Mouse (Mus musculus) gastrocnemius, adult 8-10 months (tissue): ENCODE results near the gene Diexf. TPM values are rescaled to one million over a fixed set of nuclear protein-coding genes. Genes with fewer than 3 reads are reported as not detected.

Experiments
- DNase-seq, 2 experiments: peaks; one replicate each; pipeline ENCODE4 v3.0.0; 2022; ENCODE audit warnings: low spot score in 2 of 2
- total RNA-seq, 4 experiments: library from RNA; stranded (reverse); gene quantifications; 2 replicates each; pipeline ENCODE4 v1.2.4; 2022

Gene Diexf
- 10 to 100 TPM in 1 of 4 experiments, 1 to 10 TPM in 3; 6.6 to 10.2 (median 8.1) TPM for total RNA-seq

DNA sequence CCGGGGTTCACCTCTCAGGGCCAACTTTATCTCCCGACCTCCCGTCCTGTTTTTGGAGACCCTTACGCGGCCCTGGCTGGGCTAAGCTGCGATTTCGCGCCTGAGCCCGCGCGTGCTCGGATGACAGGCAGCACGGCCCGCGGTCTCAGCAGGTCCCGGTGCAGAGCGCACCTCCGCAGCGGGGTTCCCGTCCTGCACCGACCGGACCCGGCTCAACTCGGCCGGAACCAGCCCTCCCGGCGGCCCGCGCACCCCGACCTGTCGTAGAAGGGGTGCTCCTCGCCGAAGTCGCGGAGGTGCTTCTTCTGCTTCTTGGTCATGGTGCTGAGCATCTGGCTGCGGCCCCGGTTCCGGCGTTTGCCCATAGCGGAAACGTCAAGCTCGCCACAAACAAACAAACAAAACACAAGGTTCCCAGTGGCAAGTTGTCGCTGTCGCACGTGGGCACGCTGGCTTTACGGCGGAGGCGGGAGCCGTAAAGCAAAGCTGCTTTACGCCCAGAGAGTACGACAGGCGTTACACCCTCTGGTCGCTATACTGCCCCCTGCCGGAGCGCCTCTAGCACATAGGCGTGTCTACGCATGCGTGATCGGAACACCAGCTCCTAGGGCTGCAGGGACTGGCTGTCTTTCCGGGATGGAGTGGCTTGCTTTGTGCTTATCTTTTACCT lies at the start of gene Diexf:
Diexf (minus strand) TSS at position 487 of the 670 bp plus-strand sequence.
- DNase-seq, result peak; percentile 92 to 93

DNA sequence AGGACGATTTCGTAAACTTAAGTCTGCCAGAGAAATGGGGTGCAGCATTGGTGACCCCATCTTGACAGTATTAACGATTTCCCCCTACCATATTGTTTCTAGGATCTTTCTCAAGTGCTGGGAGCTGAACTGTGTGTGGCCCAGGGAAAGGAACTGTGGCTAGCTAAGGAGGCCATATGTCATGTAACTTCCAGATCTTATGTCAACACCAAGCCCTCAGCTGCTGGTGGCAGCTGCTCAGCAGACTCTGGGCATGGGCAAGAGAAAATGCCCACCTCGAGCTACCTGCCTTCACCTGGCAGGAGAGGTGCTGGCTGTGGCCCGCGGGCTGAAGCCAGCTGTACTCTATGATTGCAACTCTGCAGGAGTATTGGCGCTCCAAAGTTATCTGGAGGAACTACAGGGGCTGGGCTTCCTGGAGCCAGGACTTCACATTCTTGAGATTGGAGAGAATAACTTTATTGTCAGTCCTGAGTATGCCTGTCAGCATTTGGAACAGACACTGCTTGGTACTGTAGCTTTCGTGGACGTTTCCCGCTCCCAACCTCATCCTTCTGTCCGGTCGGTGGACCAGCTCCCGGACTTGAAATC lies 44.2 kb upstream of the Diexf start:
- no peak for DNase-seq

DNA sequence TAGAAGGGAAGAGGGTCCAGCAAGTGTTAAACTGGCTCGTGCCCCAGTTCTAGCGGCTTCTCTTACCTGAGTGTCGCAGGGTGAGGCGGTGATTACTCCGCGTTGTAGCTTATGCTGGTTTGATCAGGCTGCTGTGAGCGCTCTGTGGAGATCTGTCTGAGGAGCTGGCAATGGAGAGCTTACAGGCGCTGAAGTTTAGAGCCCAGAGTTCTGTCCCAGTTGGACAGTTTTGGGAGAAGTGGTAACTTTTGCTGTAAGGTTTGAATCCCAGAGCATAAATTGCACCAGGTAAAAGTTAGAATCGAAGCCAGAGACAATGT lies 43.7 kb upstream of the Diexf start:
- no peak for DNase-seq

DNA sequence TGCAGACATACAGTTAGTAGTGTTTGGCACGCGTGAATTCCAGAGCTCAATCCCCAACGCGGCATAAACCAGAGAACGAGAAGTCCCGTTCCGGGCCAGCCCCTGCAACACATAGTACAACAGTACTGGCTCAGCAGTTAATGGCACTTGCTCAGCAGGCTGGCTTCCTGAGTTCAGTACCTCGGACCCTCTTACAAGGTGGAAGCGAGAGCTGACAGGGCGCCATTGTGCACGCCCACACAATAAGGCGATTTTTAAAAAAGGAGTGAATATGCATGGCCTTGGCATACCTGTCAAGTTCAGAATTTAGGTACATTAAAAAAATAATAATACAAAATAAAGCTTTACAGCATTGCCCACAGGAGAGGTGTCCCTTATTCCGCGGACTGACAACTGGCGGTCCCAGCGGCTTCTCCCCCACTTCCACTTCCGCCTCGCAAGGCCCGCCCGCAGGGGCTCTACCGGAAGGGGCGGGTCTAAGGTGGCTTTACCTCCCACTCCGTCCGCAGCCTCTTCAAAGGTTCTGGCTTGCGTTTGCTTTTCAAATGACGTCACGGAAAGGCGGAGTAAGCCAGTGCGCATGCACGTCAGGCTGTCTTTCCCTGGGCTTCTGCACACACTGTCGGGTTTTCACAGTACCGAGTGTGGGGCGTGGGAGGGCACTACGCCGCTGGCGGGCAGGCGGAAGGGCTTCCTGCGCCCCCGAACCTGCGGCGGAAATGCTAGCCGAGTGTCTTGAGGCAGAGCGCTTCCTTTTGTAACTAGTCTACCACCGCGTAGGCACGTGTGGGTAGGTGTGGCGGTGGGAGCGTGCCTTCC lies 43.1 kb upstream of the Diexf start:
- DNase-seq, result peak; percentile 89 to 93

DNA sequence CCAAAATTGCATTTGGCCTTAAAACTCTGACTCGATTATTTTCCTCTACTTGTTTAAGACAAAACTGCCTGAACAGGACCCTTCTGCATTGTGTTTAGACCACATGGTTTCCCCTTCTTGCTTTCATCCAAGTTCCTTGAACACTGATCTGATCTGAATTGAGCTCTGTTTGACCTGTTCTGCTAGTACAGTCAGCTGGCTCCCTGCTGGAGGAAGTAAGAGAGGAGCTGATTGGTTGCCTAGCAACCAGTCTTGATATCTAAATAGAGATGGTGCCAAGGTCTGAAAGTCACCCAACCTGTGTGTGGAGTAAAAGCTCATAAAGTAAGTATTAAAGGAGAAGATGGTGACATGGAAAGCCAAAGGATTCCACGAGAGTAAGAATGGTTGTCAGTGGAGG lies 39.8 kb upstream of the Diexf start:
- DNase-seq, result no peak

DNA sequence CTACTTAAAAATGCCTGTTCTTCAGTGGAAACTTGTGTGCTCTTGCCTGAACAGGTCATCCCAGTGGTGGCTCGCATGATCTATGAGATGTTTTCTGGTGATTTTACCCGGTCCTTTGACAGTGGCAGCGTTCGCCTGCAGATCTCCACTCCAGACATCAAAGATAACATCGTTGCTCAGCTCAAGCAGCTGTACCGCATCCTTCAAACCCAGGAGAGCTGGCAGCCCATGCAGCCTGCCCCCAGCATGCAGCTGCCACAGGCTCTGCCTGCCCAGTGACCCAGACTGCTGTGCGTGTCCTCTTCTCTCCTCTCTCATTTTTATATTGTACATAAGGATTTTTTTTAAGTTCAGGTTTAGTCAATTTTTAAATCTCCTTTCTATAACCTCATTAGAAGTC lies 39.2 kb upstream of the Diexf start:
- no peak for DNase-seq

DNA sequence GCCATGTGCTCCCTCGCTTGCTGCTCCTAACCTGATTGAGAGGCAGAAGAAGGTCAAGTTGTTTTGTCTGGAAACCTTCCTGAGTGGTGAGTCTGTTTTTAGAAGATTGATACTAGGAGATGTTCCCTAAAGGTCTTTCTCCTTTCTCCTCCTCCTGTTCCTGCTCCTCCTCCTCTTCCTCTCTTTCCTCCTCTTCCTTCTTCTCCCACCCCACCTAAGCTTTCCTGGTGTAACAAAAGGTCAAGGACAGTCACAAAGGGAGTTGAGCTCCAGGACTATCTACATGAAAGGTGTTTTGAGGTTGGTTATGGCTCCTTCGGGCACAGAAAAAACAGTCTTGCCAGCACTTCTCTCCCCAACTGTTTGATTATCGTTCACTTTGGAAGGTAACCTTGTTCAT lies 37.7 kb upstream of the Diexf start, which contains the start of gene A130010J15Rik:
A130010J15Rik (plus strand) TSS at position 301 of the 400 bp plus-strand sequence.
- no peak for DNase-seq

DNA sequence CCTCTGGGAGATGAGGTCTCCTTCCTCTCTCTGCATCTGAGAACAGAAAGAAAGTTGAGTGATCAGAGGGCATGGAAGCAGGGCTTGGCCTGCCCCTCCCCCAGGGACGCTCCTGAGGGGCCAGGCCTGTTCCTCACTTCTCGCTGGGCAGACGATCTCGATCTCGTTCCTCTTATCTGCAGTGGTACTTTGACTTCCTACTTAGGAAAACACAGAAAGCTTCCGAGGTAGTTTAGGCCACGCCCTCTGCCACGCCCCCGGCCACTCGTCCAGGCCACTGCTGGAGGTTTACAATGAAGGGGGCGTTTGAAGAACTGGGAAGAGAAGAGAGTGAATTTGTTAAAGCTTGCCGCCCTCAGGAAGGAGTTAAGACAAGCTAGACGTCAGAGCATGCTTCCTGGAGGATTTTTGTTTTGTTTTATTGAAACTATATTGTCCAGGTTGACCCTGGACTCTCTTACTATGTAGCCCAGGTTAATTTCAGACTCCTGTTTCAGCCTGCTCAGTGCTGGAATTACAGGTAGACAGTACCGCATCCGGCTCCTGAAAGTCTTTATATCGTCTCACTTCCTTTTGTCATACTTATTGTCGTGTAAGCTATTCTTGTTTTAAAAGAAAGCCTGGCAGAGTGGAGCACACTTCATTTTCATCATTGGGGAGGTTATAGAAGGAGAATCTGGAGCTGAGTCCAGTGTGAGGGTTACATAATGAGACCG lies 30.4 kb upstream of the Diexf start:
- DNase-seq, result no peak

DNA sequence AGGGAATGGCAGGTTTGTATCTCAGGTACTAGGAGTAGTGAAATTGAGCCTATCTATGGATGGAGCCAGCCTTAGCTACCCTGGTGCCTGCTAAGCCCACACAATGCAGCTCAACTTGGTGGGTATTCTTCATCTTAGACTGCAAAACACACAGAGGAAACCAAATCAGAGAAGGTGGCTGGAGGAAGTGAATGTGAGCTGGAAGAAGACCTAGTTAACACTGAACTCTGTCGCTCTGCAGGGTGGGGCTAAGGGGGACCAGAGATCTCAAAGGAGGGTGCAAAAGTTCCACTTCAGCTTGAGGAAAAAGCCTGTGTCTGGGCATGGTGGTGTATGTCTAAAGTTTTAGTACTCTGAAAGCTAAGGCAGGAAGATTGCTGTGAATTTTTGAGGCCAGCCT lies 29.5 kb upstream of the Diexf start:
- no peak for DNase-seq

DNA sequence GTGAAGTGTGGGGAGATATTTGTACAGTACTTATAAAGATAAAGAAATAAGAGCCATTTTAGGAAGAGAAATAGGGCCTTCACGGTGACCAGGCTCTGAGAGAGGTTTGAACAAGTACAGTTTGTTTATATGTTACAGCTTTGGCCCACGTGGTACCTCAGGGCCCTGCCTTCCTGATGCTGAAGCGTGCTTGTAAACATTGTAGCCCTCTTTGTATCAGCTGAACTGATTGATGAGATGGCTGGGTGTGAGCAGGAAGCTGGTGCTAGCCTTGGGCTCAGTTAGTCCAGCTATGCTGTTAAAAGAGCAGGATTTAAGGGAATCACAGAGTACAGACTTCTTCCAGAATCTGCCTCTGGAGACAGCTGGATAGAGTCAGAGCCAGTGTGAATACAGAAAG lies 29.1 kb upstream of the Diexf start:
- DNase-seq, result no peak

DNA sequence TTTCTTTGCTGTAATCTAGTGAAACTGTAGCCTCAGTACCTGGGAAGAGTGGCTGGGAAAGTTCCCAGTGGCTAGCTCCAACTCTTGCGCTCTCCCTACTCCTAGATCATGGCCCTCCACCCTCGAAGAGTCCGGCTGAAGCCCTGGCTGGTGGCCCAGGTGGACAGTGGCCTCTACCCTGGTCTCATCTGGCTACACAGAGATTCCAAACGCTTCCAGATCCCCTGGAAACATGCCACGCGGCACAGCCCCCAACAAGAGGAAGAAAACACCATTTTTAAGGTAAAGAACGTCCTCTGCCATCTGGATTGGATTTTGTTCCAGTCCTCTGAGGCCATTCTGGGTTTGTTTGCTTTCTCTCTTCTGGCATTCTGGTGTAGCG lies 27.0 kb upstream of the Diexf start:
- DNase-seq, result no peak

DNA sequence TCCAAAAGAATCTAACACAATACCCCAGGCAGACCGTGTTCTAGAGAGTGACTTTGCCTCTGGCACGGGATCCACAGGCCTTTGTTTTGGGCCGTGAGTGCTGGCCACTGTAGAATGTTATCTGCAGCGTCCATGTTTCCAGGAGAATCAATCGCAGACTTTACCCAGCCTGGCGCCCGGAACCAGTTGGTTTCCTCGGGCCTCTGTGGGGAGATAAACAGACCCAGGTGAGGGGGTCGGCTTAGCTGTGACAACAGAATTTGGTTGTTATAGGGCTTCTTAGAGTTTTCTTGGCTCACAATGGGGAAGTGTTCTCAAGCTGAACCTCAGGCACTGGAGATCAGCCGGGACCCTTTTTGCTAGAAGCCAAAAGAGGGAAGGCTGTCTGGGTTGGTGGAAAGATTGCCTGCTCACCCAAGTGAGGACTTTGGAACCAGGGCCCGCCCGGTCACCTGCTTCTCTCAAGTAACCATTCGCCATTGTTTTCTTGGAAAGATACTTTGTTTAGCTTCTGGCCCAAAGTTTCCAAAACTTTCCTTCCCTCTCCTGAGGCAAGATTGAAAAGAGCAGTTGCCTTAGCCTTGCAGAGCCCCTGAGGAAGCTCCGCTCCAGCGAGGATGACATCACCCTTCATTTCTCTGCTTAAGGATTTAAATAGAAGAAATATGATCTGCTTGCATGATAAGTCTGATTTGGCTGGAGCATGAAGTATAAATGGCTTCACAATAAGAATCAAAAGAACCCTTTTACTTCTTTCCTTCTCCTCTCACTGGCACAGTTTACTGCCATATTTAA lies 26.4 kb upstream of the Diexf start:
- DNase-seq, result no peak

DNA sequence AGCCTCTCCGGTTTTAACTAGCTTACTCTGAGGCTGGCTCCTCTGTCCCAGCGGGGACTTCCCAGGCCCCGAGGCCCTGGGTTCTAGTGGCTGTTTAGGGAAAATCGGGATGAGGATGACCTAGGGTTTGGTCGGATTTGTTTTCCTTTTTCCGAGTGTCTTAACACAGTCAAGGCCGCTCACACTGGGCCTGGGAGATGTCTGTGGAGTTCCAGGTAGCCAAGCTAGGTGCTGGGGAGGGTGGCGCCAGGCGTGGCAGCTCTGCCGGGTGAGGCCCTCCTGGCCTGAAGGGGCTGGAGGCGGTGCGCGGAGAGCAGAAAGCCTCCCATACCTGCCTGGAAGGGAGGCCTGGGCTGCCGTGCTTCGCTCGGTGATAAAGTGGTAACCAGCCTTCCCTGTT lies 23.5 kb upstream of the Diexf start:
- no peak for DNase-seq

DNA sequence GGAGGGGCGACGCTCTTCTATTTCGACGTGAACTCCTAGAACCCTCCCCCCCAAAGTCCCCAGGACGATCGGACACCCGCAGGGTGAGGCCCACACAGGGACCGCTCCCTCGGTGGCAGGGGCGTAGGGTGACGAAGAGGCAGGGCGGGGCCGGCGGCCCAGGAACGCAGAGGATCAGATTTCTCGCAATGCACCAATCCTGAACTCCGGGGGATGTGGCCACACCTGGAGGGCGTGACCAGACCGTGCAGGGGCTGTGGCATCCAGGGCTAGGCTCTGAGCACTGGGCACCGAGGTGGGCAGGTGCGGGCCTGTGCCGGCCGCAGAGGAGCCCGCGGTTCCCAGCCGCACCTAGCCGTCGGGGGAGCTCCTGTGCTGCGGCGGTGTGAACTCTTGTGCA lies 22.8 kb upstream of the Diexf start, which contains the start of gene Irf6:
Irf6 (plus strand) TSS at position 240 of the 400 bp plus-strand sequence.
- no peak for DNase-seq

DNA sequence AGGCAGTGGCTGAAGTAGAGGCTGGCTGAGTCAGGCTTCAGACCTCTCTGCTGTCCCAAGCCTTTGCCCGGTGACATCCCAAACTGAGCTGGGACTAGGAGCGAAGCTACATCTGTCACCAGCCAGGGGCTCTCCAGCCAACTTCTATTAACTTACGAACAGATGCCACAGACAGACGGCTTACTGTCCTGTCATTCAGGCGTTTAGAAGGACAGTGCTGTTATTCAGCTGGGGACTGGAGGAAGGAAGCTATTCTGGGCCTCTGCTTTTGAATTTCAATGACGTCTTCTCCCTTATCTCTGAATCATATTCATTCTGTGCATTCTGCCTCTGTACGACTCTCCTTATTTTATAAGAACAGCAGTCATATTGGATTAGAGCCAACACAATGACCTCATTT lies 21.1 kb upstream of the Diexf start:
- DNase-seq, result no peak

DNA sequence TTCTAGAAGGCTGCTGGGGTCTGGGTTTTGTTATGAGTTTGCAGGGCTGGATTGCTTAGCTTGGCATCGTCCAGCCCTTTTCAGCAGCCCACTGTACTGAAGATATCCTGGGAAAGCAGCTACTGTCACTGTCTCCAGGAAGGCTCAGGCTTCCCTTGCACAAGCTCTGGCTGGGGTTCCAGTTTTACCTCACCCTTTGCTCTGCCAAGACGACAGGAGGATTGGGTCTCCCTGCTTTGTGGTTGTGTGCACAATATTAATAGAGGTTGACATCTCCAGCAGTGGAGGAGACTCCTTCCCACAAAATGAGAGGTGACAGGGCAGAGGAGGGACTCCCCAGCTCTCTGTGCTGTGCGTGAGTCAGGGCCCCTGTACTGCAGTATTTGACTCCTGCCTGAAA lies 19.2 kb upstream of the Diexf start:
- DNase-seq, result no peak

DNA sequence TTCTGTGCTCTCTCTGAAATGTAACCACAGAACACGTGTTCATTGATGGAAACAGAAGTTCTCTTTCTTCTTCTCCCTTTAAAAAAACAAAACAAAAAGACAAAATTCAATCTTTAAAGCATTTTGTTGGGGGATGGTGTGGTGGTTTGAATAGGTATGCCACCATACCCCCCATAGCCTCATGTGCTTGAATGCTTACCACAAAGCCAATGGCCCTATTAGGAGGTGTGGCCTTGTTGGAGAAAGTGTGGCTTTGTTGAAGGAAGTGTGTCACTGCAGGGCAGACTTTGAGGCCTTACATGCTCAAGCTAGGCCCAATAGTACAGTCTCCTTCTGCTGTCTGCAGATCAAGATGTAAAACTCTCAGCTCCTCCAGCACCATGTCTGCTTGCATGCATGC lies 16.3 kb upstream of the Diexf start:
- DNase-seq, result no peak

DNA sequence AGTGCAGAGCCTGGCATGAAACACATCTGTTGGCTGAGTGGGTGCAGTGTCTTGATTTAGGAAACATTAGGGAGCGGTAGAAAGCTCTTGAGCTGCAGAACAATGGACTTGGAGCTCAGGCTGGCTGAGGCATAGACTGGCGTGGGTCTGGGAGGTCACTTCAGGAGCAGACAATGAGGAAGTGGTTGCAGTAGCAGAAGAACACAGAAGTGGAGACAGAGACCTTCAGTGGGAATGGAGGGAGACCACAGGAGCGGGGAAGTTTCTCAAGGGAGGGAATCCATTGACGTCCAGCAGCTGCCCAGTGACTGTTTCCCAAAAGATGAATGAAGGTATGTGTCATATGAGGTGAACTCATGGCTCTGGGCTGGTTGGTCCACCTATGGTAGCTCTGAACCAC lies 15.0 kb upstream of the Diexf start:
- DNase-seq, result no peak

DNA sequence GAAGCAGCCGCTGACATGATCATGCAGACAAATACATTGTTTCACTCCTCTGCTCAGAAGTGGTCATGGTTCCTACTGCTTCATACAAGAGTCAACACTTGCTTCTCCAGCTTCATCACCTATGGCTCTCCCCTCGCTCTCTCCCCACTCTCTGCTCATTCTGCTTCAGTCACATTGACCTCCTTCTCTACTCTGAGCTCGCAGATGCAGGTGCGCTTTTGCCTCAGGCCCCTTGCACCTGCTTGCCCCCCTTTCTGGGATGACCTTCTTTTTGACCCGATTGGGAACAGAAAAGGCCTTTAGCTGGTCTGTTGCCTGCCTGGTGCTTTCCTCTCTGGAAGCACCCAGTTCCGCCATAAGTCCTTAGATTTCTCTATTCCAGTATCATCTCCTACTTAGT lies 14.4 kb upstream of the Diexf start:
- no peak for DNase-seq

DNA sequence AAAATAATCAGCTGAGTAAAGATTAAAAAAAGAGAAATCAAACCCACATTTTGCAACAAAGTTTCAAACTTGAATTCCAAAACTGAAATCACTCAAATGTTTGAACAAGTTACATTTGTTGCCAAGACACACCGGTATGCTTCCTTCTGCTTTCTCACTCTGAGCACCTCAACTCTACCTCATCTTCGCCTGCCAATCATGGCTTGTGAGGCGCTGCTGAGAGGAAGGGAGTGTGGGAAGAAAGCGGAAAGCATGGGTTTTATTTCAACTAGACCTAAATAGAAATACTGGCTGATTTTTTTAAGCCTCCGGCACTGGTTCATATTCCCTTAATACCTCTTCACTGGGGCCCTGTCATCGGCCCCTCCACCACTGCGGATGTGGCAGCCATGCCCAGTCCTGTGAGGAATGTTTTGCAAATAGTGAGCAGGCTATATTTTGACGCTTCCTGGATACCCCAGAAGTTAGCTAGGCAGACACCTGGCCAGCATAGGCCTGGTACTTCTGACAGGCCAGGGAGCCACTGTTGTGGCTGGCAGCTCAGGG lies 12.5 kb upstream of the Diexf start:
- no peak for DNase-seq

DNA sequence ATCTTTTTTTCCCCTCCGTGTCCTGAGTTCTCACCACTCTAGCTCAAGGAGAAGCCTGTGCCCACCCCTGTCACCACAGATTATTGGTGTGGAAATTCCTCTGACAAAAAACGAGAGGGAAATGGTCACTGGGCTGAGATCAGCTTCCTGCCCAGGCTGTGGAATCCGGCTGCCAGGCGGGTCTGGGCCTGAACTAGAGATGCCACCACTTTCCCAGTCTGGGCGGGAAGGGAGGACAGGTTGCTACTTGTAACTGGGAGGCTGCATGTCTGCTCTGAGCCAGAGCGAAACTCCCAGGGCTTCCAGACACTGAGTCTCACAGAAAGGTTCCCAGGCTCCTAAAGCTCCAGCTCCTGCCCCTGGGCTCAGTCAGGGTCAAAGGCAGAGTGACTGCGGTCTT lies 11.0 kb upstream of the Diexf start:
- DNase-seq, result no peak
